Mouse (Mus musculus): ENCODE data around the gene Gng5.

Gng5 gene

DNA sequence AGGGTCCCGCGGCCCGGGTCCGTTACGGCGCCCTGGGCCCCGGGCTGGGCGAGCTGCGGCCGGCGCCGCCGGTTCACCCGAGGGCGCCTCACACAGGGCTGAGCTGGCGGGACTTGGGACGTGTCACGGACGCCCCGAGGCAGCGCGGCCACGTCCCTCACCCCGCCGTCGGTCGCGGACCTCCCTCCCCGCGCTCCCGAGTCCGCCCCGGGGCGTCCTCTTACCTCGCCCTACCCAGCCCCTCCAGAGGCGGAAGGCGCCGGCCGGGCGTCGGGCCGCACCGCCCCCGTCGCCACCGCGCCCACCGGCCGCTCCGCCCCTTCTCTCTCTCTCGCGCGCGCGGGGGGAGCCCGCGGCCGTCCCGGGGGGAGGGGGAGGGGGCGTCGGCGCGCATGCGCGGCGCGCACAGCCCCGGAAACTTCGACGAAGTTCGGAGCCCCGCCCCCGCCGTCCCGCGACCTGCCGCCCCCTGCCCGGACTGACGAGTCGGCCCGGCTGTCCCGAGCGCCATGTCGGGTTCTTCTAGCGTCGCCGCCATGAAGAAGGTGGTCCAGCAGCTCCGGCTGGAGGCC lies at the start of gene Gng5, which contains the start of gene Spata1:
Gng5 (plus strand) TSS at position 377 of the 572 bp plus-strand sequence.
Spata1 (minus strand) TSS at position 323 of the 572 bp plus-strand sequence.
- peak; percentile 88 for DNase-seq

DNA sequence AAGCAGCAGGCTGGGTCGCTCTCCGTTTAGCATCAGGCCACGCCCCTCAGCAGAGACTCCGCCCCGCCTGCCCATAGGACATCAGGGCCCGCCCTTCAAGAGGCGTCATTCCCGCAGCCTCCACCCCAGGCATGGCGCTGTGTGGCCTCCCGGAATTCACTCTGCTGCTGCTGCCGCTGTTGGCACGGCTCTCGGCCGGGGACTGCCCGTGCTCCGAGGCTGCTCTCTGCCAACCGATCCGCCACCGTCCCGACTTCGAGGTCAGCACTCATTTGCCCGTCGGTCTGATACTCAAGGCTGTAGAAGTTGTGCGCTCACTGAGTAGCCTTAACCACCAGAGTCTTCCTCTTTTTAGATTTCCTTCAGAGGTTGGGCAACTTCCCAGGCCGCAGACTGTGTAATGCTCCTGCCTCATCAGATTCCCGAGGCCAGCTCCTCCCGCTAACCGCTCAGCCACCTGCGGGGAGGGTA lies 49.2 kb upstream of the Gng5 start:
- peak; percentile 97 for DNase-seq

DNA sequence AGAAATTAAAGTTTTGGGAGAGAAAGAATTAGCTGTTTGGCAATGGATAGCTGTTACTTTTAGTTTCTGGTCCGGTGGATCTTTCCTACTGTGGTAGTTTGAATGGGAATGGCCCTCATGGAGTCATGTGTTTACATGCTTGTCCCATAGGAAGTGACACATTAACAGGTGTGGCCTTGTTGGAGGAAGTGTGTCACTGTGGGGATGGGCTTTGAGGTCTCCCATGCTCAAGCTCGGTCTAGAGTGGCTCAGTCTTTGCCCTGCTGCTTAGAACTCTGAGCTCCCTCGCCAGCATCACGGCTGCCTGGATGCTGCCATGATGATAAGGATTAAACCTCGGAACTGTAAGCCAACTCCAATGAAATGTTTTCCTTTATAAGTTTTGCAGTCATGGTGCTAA lies 48.2 kb upstream of the Gng5 start:
- DNase-seq = no peak

DNA sequence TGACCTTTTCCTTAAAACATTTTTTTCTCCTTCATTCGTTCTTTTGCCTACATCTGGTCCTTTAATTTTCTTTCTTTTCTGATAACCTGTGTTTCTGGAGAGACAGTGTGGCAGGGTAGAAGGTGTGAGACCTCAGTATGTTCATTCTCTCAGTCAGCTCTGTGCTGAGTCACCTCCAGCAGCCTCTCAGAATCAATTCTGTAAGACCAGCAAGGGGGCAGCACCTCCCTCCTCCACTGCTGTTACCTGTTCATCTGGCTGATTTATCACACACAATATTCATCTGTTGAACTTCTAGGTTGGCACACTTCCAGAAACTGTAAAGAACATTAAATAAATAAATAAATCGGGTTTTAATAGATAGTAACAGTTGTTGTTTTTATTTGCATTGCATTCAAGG lies 36.7 kb upstream of the Gng5 start:
- DNase-seq = no peak

DNA sequence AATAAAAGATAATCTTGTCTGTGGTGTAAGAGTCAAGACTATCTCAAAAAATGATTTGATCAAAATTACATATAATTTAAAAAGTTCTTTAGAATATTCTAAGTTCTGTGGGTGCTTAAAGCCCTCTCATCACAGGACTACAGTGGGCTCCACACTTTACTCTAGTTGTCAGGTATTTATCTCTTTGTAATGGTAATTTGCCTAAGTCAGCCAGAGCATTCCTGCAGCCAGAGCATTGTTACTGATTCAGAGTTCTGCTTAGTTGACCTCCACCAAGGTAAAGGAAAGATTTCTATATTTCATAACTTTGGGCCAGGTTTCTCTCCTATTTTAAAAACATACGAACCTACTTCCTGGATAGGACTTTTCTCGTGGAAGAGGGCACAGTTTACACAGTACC lies 30.4 kb upstream of the Gng5 start:
- no peak for DNase-seq

DNA sequence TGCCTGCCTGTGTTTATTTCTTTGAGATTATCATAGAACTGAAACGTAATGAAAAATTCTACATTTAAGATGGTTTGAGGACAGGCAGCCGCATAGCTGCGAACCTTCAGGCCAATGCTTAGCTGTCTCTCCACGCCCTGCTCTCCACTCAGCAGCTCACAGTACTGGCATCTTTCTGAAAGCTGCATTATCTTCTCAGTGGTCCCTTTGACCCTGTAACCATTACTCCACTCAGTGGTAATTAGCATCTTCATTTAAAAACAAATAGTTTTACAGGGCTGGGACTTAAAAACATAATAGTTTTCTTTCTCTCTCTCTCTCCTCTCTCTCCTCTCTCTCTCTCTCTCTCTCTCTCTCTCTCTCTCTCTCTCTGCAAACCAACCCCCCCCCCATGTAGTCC lies 26.9 kb upstream of the Gng5 start:
- no peak for DNase-seq

DNA sequence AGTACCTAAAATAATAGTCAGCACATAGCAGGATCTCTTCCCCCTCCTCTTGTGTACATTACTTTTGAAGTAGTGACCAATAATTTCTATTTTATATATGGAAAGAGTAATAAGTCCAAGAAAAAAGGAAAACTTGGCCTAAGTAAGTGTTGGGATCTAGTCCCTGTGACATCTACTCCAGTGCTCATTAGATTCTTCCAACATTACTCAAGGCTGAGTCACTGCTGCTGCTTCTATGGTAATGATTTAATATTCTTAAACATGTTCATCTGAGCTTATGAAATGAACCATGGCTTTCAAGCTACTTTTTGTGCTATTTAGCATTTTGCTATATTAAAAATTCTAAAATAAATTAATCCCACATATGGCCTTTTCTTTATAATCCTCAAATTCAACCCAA lies 25.9 kb upstream of the Gng5 start:
- DNase-seq = no peak

DNA sequence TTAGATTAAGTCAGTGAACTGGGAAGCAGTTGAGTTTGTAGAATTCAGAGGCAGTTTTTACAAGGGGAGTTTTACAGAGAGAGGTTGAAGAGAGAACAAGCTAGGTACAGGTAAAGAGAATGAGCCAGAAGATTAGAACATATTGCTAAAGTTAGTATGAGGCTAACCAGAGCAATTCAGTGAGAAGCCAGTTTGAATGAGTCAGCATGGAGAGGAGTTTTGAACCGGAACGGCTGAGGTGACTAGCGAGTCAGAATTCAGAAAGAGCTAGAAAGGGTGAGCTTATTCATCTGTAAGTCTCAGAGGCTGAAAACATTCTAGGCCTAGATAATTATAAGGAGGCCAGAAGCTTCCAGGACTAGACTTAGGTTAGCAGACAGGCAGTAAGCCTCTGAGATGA lies 25.2 kb upstream of the Gng5 start:
- DNase-seq = no peak

DNA sequence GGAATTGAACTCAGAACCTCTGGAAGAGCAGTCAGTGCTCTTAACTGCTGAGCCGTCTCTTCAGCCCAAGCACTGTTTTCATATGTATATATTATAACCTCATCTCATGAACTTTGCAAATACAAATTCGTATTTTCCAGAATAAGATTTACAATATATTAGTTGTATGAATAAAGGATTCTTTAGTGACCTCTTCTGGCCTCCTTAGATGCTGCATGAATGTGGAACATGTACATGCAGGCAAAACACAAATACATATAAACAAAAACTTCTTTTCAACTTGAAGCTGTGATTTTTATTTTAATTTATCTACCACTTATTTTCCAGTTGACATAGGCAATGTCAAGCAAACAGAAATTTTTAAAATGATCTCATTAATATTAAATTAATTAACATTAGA lies 17.6 kb upstream of the Gng5 start:
- DNase-seq = peak; percentile 4

DNA sequence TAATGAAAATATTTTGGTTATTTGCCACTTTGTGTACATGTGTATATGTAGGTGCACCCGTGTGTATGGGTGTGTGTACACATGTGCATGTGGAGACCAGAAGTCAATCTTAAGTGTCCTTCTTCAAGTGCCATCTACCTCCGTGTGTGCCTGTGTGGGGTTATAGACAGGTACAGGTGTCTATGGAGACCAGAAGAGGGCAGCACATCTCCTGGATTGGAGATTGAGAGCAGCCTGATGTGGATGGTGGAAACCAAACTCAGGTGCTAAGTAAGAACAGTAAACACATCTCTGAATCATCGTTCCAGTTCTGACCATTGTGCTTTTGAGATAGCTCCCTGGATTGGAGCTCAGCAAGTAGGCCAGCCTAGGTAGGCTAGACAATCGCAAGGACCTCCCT lies 13.1 kb upstream of the Gng5 start:
- DNase-seq = peak; percentile 14

DNA sequence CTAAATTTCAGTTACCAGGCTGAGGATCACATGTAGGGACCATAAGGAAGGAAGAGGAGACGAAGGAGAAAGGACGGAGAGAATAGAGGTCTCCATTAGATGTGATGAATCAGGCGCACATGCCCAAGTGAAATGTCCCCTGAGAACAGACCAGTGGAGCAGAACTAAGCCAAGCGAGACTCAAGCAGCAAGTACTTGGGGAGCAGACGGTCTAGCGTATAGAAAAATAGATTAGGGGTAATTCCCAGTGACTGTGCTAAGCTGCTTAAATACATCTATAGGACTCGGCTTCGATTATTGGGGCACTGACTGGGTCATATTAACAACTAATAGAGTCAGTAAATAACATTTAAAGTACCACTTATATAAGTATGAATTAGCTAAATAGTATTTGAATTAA lies 4.7 kb upstream of the Gng5 start:
- no peak for DNase-seq

DNA sequence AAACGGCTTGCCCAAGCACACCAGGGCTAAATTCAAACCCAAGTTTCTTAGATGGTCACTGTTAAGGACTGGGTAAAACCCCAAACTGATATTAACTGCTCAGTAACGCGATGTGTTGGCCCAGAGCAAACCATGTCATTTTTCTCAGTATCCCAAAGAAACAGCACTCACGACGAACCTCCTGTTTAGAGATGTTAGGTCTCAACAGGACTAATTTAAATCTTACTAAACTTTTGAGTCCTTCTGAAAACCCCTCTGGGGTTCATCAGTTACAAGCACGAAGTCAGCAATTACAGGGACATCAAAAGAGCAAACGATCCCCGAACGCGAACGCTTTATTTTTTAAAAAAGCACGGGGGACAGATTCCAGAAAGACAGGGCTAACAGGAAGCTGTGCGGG lies 618 bp upstream of the Gng5 start:
- no peak for DNase-seq

DNA sequence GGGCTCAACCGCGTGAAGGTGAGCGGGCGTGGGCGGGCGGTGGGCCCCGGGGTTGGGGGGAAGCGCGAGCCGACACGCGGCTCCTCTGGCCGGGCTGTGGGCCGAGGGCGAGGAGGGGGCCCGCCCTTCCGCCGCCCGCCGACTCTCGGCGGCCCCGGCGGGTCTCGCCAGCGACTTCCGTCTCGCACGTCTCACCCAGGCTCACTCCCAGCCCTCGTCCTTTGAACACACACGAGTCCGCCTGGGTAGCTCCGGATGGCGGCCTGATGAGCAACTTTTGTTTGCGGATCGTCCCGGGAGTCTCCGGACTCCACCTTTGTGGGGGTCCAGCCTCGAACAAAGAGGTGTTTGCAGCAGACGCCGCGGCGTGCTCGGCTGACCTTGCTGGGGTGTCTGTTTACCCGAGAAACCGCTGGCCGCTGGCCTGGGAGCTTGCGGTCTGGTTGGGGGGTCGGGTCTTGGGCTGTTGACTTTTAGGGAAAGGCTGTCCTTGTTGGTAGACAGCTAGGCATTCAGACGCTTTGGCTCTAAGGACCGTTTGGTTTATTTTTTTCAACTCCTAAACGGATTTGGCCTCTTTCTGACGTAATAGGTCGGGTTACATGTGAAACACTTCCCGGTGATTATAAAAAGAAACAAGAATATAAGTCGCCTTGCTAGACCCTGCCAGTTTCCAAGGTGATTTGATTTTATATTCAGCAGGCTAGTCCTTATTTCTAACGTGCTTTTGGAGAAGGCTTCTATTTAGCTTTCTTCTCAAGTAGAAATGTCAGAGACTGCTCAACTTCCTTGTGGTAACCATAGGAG lies 599 bp downstream of the Gng5 start:
- DNase-seq = peak; percentile 59

DNA sequence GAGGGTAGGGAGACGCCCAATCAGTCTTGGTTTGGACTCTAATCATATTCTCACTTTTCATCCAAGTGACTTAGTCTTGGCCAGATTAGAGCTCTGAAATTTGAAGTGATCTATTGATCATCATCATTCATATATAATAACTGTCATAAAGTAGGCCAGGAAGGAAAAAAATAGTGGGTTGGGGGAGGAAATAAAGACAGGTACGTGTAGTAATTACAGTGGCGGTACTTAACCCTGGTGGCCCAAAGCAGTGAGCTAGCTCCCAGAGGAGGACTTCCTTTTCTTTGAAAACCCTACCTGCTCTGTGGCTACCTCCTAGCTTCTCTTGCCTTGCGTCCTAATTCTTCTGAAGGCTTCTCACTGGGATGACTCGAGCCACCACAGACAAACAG lies 1.2 kb downstream of the Gng5 start:
- no peak for DNase-seq

DNA sequence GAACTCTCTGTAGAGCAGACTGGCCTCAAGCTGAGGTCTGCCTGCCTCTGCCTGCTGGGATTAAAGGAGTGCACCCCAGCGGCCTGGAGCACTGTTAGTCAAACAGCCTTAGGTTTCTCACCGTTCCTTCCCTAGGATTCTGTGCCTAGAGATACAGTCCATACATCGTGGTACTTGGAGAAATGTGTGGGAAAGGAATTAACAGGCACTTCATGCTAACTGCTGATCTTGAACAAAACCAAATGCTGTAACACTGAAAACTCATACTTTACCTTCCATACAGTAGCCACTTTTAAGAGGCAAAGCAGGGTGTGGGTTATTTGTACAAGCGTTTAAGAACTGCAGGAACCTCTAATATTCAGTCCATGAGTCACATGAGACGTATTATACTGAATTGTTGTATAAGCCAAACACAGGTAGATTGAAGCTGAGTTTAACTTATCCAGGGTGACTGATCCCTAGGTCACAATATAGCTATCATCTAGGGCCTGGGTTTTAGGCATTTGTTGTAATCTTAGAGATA lies 2.1 kb downstream of the Gng5 start:
- DNase-seq = peak; percentile 28

DNA sequence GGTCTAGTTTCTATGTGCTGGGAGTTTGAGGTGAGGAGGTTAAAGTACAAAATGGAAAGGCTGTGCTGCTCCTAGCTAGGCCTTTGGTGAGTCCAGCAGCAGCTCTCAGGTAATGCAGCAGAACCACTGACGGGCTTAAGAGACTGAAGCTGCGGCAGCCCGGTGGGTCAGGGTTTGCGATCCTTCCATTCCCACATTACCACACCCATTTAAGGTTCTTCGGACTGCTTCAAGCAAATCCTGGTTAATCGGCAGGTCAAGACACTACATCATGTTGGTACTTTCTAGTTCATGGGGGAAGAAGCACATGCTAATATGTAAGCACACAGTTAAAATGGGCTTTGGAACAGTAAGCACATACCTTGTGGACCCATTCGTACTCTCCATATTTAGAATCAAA lies 7.1 kb downstream of the Gng5 start:
- DNase-seq = no peak

DNA sequence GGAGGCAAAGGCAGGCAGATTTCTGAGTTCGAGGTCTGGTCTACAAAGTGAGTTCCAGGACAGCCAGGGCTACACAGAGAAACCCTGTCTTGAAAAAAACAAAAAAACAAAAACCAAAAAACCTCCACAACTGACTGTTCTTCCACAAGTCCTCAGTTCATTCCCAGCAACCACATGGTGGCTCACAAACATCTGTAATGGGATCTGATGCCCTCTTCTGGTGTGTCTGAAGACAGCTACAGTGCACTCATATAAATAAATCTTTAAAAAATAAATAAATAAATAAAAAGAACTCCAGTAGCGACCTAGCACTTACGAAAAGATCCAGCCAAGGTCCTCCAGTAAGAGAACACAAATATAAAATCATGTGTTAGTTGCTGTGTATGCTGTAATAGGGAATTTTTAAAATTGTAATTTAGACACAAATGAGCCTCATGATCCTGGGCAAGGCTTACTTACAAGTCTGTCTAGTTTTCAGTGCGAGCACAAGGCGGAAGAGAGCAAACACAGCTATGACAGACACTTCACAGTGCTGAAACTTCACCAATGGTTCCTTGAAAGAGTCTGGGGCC lies 20.7 kb downstream of the Gng5 start:
- DNase-seq = no peak

DNA sequence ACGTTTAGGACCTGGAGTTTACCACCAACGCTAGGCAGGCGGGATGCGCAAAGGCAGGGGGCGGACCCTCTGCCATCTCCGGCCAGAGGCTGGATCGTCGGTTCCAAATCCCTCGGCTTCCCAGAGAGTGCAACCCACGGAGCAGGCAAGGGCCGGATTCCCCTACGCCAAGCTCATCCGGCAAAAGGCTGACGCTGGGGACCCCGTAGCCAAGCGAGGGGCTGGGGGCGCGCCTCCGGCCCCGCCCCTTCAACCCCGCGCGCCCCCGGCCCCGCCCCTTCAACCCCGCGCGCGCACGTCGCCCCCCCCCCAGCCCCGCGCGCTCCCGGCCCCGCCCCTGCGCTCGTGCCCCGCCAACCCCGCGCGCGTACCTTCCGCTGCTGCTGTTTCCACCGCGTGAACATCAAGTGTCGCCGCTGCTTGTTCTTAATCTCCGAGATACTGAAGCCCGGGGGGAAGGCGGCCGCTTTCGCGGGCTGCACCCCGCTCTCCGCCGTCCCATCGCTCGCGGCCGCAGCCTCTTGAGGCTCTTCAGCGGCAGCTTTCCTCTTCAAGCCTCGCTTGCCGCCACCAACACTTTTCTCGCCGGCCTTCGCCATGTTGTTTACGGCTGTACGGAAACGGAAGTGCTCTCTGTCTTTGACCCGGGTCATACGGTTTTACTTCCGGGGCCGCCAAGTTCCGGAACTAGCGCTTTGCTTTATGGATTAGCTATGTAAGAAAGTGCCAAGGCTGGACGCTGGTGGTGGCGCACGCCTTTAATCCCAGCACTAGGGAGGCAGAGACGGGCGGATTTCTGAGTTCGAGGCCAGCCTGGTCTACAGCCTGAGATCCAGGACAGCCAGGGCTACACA lies 21.4 kb downstream of the Gng5 start, which contains the start of gene Rpf1:
Rpf1 (minus strand) TSS at position 632 of the 854 bp plus-strand sequence.
- DNase-seq = peak; percentile 96

DNA sequence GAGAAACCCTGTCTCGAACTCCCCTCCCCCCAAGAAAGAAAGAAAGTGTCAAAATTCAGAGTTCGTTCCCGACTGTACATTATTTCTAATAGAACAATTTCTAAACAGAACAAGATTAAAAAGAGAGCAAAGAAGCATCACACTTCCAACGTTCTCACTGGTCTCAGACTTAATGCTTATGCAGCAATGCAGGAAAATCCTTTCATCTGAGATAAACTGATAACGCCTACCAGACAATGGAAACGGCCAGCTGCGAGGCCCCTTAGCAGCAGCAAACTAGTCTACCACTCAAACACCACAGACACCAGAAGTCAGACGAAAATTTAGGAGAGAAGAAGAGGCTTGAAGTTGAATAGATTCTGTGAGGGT lies 22.0 kb downstream of the Gng5 start:
- no peak for DNase-seq

DNA sequence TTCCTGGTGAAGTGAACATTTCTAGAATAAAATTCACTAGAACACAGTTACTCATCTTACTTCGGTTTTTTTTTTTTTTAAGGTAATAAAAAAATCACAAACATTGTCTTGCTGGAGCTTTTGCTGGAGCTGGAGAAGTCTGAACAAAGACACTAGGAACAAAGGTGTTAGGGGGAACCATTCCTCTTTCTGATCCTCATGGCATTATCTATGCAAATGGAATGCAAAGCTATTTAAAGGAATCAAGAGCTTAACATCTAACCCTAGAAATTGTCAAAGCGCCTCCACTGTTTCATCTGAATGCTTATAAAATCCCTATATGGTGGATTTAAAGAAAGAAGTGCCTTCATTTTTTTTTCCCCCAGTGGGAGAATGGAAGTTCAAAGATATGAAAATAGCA lies 28.7 kb downstream of the Gng5 start:
- no peak for DNase-seq

DNA sequence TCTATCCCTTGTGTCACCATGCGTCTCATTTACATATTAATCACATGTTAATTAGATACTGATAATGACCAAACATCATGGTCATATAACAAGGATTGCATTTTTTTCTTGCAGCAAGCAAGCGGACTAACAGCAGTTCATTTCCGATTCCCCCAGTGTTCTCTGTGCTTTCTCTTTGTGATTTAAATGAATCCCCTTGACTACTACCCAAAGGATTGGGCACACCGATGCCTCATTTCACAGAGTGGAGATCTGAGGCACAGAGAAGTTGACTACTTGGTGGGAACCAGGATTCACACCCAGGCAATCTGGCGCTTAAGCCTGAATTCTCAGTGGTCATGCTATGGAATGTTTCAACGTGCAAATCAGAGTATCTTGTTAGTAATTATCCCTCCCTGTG lies 35.4 kb downstream of the Gng5 start:
- no peak for DNase-seq

DNA sequence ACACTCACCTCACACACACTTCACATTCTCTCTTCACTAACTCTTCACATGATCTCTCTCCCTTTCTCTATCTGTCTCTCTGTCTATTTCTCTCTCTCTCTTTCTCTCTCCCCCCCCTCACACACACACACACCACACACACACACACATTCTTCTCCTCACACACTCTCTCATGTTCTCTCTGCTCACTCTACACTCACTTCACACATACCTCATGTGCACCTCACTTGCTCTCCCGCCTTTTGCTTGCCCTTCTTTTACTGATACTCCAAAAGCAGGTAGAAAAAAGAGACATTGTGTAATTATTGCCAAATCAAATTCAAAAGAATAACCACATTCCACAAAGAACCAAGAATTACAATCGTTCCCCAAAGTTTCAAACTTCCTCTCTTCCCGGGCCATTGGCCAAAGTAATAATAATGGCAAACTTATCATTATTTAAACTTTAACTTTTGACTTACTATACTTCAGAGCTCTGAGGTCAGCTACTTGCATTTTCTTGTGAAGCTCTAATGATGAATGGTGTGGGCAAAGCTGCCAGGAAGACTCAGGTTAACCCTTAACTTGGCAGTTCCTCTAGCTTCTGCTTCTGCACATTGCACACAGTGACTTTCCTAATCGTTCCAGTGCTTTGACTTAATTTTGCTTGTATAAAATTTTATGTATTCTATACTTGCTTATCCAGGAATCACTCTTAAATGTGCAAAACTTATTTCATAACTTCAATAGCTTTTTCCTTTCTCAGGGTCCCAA lies 41.1 kb downstream of the Gng5 start:
- DNase-seq = no peak
